Comparison of ENCODE assay signal across 11 mouse cellular contexts in genomic region chr2:174291662-174292030, GRCm38 (mm10). TPM values are rescaled to one million over a fixed set of nuclear protein-coding genes. Genes with fewer than 3 reads are reported as not detected.
DNase-seq lines count a peak whose midpoint lies in the region; ATAC-seq and TF ChIP-seq lines count a peak whose summit lies in the region.
"Had no signal": no experiment of that assay in that cellular context is flagged by ENCODE, and none has a peak within 500 bp of the region (broad histone marks: within the 10 kb centered on the region; RNA-seq: fewer than 3 reads in every experiment).

No protein-coding gene starts in this region.

- no peak overlapping the region for H3K9ac ChIP-seq in intestine, embryonic 14.5 days (ENCODE audit: low read length)
- H3K9ac ChIP-seq in intestine, postnatal 0 days (ENCODE audit: low read depth, low read length): no peak overlapping the region
- H3K9ac ChIP-seq in embryonic facial prominence, embryonic 11.5 days (replicated peaks; ENCODE audit: low read length): no peak overlapping the region
- H3K9ac ChIP-seq in hindbrain, embryonic 11.5 days (ENCODE audit: low read depth, low read length): no peak overlapping the region
- 0 out of 2 replicates have a peak overlapping the region, but pooled peaks have one; percentile 20 for H3K9ac ChIP-seq in midbrain, embryonic 11.5 days (ENCODE audit: low read length)

- intact Hi-C loops in gastrocnemius, postnatal 14 days (cut with DNase I; ENCODE audit: low total_unique reads): no loop called here

- peaks cover 18% of the 10 kb centered on the region for H3K27me3 ChIP-seq in intestine, embryonic 14.5 days (replicated peaks; ENCODE audit: control insufficient read depth, insufficient read depth, low read length)
- peaks cover 12% of the 10 kb centered on the region; the same call in 1 of the 2 replicates for H3K27me3 ChIP-seq in intestine, postnatal 0 days (replicated peaks; ENCODE audit: control insufficient read depth, insufficient read depth, low read length)
- H3K27me3 ChIP-seq in embryonic facial prominence, embryonic 11.5 days (ENCODE audit: control insufficient read depth, insufficient read depth, low read length): peaks cover 7% of the 10 kb centered on the region
- H3K27me3 ChIP-seq in hindbrain, embryonic 11.5 days (ENCODE audit: control insufficient read depth, insufficient read depth, low read length): peaks cover 15% of the 10 kb centered on the region
- peaks cover 11% of the 10 kb centered on the region for H3K27me3 ChIP-seq in midbrain, embryonic 11.5 days (ENCODE audit: control insufficient read depth, insufficient read depth, low read length)

- DNase-seq in intestine, embryonic 14.5 days (ENCODE audit: low spot score): no peak
- DNase-seq in embryonic facial prominence, embryonic 11.5 days (ENCODE audit: low spot score): no peak
- DNase-seq in hindbrain, embryonic 11.5 days (ENCODE audit: low spot score): no peak
- no peak for DNase-seq in midbrain, embryonic 11.5 days (ENCODE audit: low spot score, missing footprints)
- DNase-seq in layer of hippocampus, adult 9-10 months (ENCODE audit: low spot score): no peak
- DNase-seq in cerebellum, postnatal 4 days (ENCODE audit: low spot score in 2 of 2): no peak
- DNase-seq in gastrocnemius, postnatal 14 days: no peak
- DNase-seq: cerebellum, adult 9-10 months; kidney, postnatal 10 days; lung, postnatal 10 days had no signal

- peak overlapping the region; percentile 13; the same call in 1 of the 2 replicates for H3K4me3 ChIP-seq in intestine, embryonic 14.5 days (ENCODE audit: low read depth, low read length)
- H3K4me3 ChIP-seq in intestine, postnatal 0 days (ENCODE audit: low read depth, low read length): no peak overlapping the region
- no peak overlapping the region for H3K4me3 ChIP-seq in embryonic facial prominence, embryonic 11.5 days (ENCODE audit: low read depth, low read length)
- H3K4me3 ChIP-seq in hindbrain, embryonic 11.5 days (ENCODE audit: low read depth, low read length): peak overlapping the region; percentile 13
- no peak overlapping the region; the same call in 1 of the 2 replicates for H3K4me3 ChIP-seq in midbrain, embryonic 11.5 days (ENCODE audit: low read depth, low read length)

- H3K9me3 ChIP-seq in intestine, embryonic 14.5 days (ENCODE audit: control insufficient read depth, low read length): peaks cover 22% of the 10 kb centered on the region
- H3K9me3 ChIP-seq in intestine, postnatal 0 days (ENCODE audit: control insufficient read depth): no peaks in the 10 kb centered on the region
- H3K9me3 ChIP-seq in embryonic facial prominence, embryonic 11.5 days (replicated peaks; ENCODE audit: control insufficient read depth, low read length): peaks cover 7% of the 10 kb centered on the region; the same call in 1 of the 2 replicates
- peaks cover 7% of the 10 kb centered on the region for H3K9me3 ChIP-seq in hindbrain, embryonic 11.5 days (ENCODE audit: control insufficient read depth, low read length)
- H3K9me3 ChIP-seq in midbrain, embryonic 11.5 days (ENCODE audit: control insufficient read depth, low read length): peaks cover 12% of the 10 kb centered on the region

- peak overlapping the region; percentile 56 for H3K4me2 ChIP-seq in intestine, embryonic 14.5 days (ENCODE audit: low read length)
- no peak overlapping the region for H3K4me2 ChIP-seq in intestine, postnatal 0 days (replicated peaks; ENCODE audit: low read depth)
- peak overlapping the region; percentile 27 for H3K4me2 ChIP-seq in embryonic facial prominence, embryonic 11.5 days (ENCODE audit: low read depth, low read length)
- H3K4me2 ChIP-seq in hindbrain, embryonic 11.5 days (replicated peaks; ENCODE audit: low read depth, low read length): peak overlapping the region; percentile 48
- peak overlapping the region; percentile 61 for H3K4me2 ChIP-seq in midbrain, embryonic 11.5 days

- no peak for TF ChIP-seq CTCF in intestine, postnatal 0 days (IDR thresholded peaks at IDR 0.05; ENCODE audit: low read depth)

- peaks cover 34% of the 10 kb centered on the region for H3K36me3 ChIP-seq in intestine, embryonic 14.5 days (ENCODE audit: control insufficient read depth, insufficient read depth, low read length)
- H3K36me3 ChIP-seq in intestine, postnatal 0 days (ENCODE audit: control insufficient read depth, insufficient read depth): no peaks in the 10 kb centered on the region
- no peaks in the 10 kb centered on the region for H3K36me3 ChIP-seq in embryonic facial prominence, embryonic 11.5 days (replicated peaks; ENCODE audit: control insufficient read depth, insufficient read depth, low read depth, low read length)
- H3K36me3 ChIP-seq in hindbrain, embryonic 11.5 days (ENCODE audit: control insufficient read depth, insufficient read depth, low read length): no peaks in the 10 kb centered on the region; the same call in 1 of the 2 replicates
- H3K36me3 ChIP-seq in midbrain, embryonic 11.5 days (ENCODE audit: control insufficient read depth, insufficient read depth, low read length): peaks cover 8% of the 10 kb centered on the region; the same call in 1 of the 2 replicates

- 59% methylated on average over 2 of the region's 2 CpGs for WGBS in intestine, embryonic 14.5 days
- 50% methylated on average over 2 of the region's 2 CpGs for WGBS in intestine, postnatal 0 days
- WGBS in embryonic facial prominence, embryonic 11.5 days: 44% methylated on average over 2 of the region's 2 CpGs
- WGBS in hindbrain, embryonic 11.5 days: 44% methylated on average over 2 of the region's 2 CpGs
- 61% methylated on average over 2 of the region's 2 CpGs for WGBS in midbrain, embryonic 11.5 days

- no peak for ATAC-seq in intestine, embryonic 14.5 days (replicated peaks; ENCODE audit: low FRiP score, low TSS enrichment, low read depth)
- no peak for ATAC-seq in intestine, postnatal 0 days
- no peak for ATAC-seq in embryonic facial prominence, embryonic 11.5 days (replicated peaks; ENCODE audit: insufficient number of reproducible peaks, low FRiP score, low TSS enrichment, low read depth)
- no peak for ATAC-seq in hindbrain, embryonic 11.5 days (ENCODE audit: low FRiP score)
- ATAC-seq in midbrain, embryonic 11.5 days (ENCODE audit: low FRiP score): no peak

- peaks cover 16% of the 10 kb centered on the region for H3K4me1 ChIP-seq in intestine, embryonic 14.5 days (replicated peaks; ENCODE audit: control insufficient read depth, insufficient read depth, low read length)
- no peaks in the 10 kb centered on the region for H3K4me1 ChIP-seq in intestine, postnatal 0 days (replicated peaks; ENCODE audit: control insufficient read depth, insufficient read depth, low read length)
- H3K4me1 ChIP-seq in embryonic facial prominence, embryonic 11.5 days (ENCODE audit: control insufficient read depth, insufficient read depth, low read length): no peaks in the 10 kb centered on the region; the same call in 1 of the 2 replicates
- H3K4me1 ChIP-seq in hindbrain, embryonic 11.5 days (replicated peaks; ENCODE audit: control insufficient read depth, insufficient read depth, low read length): no peaks in the 10 kb centered on the region; the same call in 1 of the 2 replicates
- H3K4me1 ChIP-seq in midbrain, embryonic 11.5 days (ENCODE audit: control insufficient read depth, insufficient read depth, low read length): peaks cover 11% of the 10 kb centered on the region

- no peak overlapping the region for H3K27ac ChIP-seq in intestine, embryonic 14.5 days (ENCODE audit: low read depth)
- no peak overlapping the region for H3K27ac ChIP-seq in intestine, postnatal 0 days (ENCODE audit: low read depth, low read length)
- no peak overlapping the region for H3K27ac ChIP-seq in embryonic facial prominence, embryonic 11.5 days (replicated peaks; ENCODE audit: low read depth, low read length)
- 0 out of 2 replicates have a peak overlapping the region, but pooled peaks have one; percentile 42 for H3K27ac ChIP-seq in hindbrain, embryonic 11.5 days (ENCODE audit: low read depth, low read length)
- no peak overlapping the region for H3K27ac ChIP-seq in midbrain, embryonic 11.5 days (ENCODE audit: low read depth, low read length)

RNA-seq across cellular contexts. Expression of gene Gnas, which starts 7.5 kb away (rescaled TPM):
- polyA plus RNA-seq in intestine, embryonic 14.5 days (2014; fragmentation: Nextera tagmentation; extraction: Ambion mirVana): 1,658 and 1,793 TPM in 2 replicates
- polyA plus RNA-seq in intestine, postnatal 0 days (2015; fragmentation: Nextera tagmentation; extraction: Ambion mirVana): 686 and 705 TPM in 2 replicates
- polyA plus RNA-seq in embryonic facial prominence, embryonic 11.5 days (2014; fragmentation: Nextera tagmentation; extraction: Ambion mirVana): 1,377 and 1,397 TPM in 2 replicates
- 1,233 and 1,244 TPM in 2 replicates for polyA plus RNA-seq in hindbrain, embryonic 11.5 days (2014; fragmentation: Nextera tagmentation; extraction: Ambion mirVana)
- polyA plus RNA-seq in midbrain, embryonic 11.5 days (2014; fragmentation: Nextera tagmentation; extraction: Ambion mirVana): 1,087 and 1,162 TPM in 2 replicates
- total RNA-seq in gastrocnemius, postnatal 14 days (2021): 1,000 to 10,000 TPM; 1,660 to 1,705 TPM

RNA-seq across cellular contexts. Expression of gene Gm20721, which starts 54.9 kb away (rescaled TPM):
- 8.2 and 12.6 TPM in 2 replicates for polyA plus RNA-seq in intestine, embryonic 14.5 days (2014; fragmentation: Nextera tagmentation; extraction: Ambion mirVana)
- 2.7 and 3.5 TPM in 2 replicates for polyA plus RNA-seq in intestine, postnatal 0 days (2015; fragmentation: Nextera tagmentation; extraction: Ambion mirVana)
- polyA plus RNA-seq in embryonic facial prominence, embryonic 11.5 days (2014; fragmentation: Nextera tagmentation; extraction: Ambion mirVana): 17.5 and 23.1 TPM in 2 replicates
- polyA plus RNA-seq in hindbrain, embryonic 11.5 days (2014; fragmentation: Nextera tagmentation; extraction: Ambion mirVana): 17.6 and 22.8 TPM in 2 replicates
- 9.5 and 15.7 TPM in 2 replicates for polyA plus RNA-seq in midbrain, embryonic 11.5 days (2014; fragmentation: Nextera tagmentation; extraction: Ambion mirVana)
- 1 to 10 TPM; 3.1 to 3.2 TPM for total RNA-seq in gastrocnemius, postnatal 14 days (2021)

Comparison
In these comparisons a context has a peak if more than half of its experiments do, and no peak if none do; other contexts are left out.
1. H3K4me3 ChIP-seq: peak in intestine, embryonic 14.5 days (single experiment) and hindbrain, embryonic 11.5 days (single experiment); none in intestine, postnatal 0 days (single experiment), embryonic facial prominence, embryonic 11.5 days (single experiment) and midbrain, embryonic 11.5 days (single experiment).